Mouse (Mus musculus) spleen, adult 2 months (tissue): ENCODE measurements at regions not wholly inside any gene's neighbourhood (a gene's known extent, or its start where the extent isn't known, plus 50 kb on each side); places are given as distances from the start of the nearest gene placed in this dataset.

Source experiments
- CTCF ChIP-seq: fragments of 200-500 bp; IDR thresholded peaks from 2 replicates; pipeline ENCODE4 v1.5.1; 2011; ENCODE audit warnings: mild to moderate bottlenecking, inconsistent platforms; ENCODE audit not compliant: insufficient read depth, insufficient read length, insufficient replicate concordance; ENCODE audit errors: extremely low read depth
- POLR2A ChIP-seq: fragments of 200-500 bp; IDR thresholded peaks from 2 replicates; pipeline ENCODE4 v1.6.1; 2011; ENCODE audit warnings: low read depth, low read length, inconsistent platforms

DNA sequence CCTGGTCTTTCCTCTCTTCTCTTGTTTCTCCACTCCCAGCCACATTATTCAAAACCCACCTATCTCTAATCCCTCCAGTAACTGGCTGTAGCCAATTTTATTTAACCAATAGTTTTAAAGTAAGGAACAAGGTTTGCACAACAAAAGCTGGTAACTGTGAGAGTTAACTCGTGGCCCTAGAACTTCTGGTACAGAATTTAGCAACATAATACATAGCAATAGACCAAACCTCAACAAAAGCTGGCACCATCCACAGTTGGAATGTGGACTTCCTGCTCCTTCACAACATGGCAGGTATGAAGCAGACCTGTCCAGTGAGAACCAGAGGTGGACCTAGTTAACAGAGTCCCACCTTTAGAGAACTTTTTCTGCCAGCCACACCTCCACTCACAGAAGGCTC, 695.7 kb upstream of the Car8 start:
- no peak for TF ChIP-seq CTCF
- no peak for TF ChIP-seq POLR2A
